Mouse (Mus musculus): Measurements from ENCODE around the gene Adcyap1. TPM values are rescaled to one million over a fixed set of nuclear protein-coding genes. Genes with fewer than 3 reads are reported as not detected.

Gene Adcyap1
- total RNA-seq (2014; rRNA removed): 21.2 and 29.1 TPM in 2 replicates
- polyA plus RNA-seq (2015; fragmentation: Nextera tagmentation; extraction: Ambion mirVana): 34.8 and 36.4 TPM in 2 replicates

GRCm38 (mm10) chr17:93198717-93199116, at the start of gene Adcyap1:
TSS of gene Adcyap1 (plus strand) at chr17:93199017.
- DNase-seq (ENCODE audit: low spot score): no peak
- H3K4me2 ChIP-seq (ENCODE audit: low read depth, low read length): peak within 1 kb of the TSS; percentile 69
- 26% methylated on average over 10 of the region's 10 CpGs for WGBS
- H3K4me1 ChIP-seq (ENCODE audit: insufficient read depth, low read length): peaks cover 7% of the 10 kb centered on the region; the same call in 1 of the 2 replicates
- no peaks in the 10 kb centered on the region for H3K36me3 ChIP-seq (ENCODE audit: insufficient read depth, low read length)
- peak within 1 kb of the TSS; percentile 47 for H3K4me3 ChIP-seq (ENCODE audit: low read length)
- no peaks in the 10 kb centered on the region for H3K9me3 ChIP-seq (ENCODE audit: low read length)
- TF ChIP-seq CTCF (IDR thresholded peaks at IDR 0.05; ENCODE audit: low read depth): no peak
- peaks cover 6% of the 10 kb centered on the region for H3K27me3 ChIP-seq (ENCODE audit: insufficient read depth, low read length)
- H3K27ac ChIP-seq: peak within 1 kb of the TSS; percentile 75; the same call in 1 of the 2 replicates
- peak within 1 kb of the TSS; percentile 56; the same call in 1 of the 2 replicates for H3K9ac ChIP-seq (replicated peaks; ENCODE audit: low read length)
- no peak for ATAC-seq

GRCm38 (mm10) chr17:93158280-93158851, 40.5 kb upstream of the Adcyap1 start:
- peak; percentile 79 for DNase-seq (ENCODE audit: low spot score)
- no peak overlapping the region for H3K4me3 ChIP-seq (ENCODE audit: low read length)
- no peaks in the 10 kb centered on the region for H3K9me3 ChIP-seq (ENCODE audit: low read length)
- H3K27me3 ChIP-seq (ENCODE audit: insufficient read depth, low read length): no peaks in the 10 kb centered on the region
- no peak overlapping the region for H3K9ac ChIP-seq (replicated peaks; ENCODE audit: low read length)
- no peak overlapping the region for H3K4me2 ChIP-seq (ENCODE audit: low read depth, low read length)
- TF ChIP-seq CTCF (IDR thresholded peaks at IDR 0.05; ENCODE audit: low read depth): peak; percentile 84
- H3K36me3 ChIP-seq (ENCODE audit: insufficient read depth, low read length): no peaks in the 10 kb centered on the region
- peak; percentile 70; the same call in 1 of the 2 replicates for ATAC-seq
- H3K27ac ChIP-seq: no peak overlapping the region
- 38% methylated on average over 1 of the region's 1 CpGs for WGBS
- no peaks in the 10 kb centered on the region for H3K4me1 ChIP-seq (ENCODE audit: insufficient read depth, low read length)

GRCm38 (mm10) chr17:93169572-93169971, 29.2 kb upstream of the Adcyap1 start:
- no peak for TF ChIP-seq CTCF (IDR thresholded peaks at IDR 0.05; ENCODE audit: low read depth)
- H3K27ac ChIP-seq: no peak overlapping the region
- DNase-seq (ENCODE audit: low spot score) (no peak), ATAC-seq (no peak)
- H3K27me3 ChIP-seq (ENCODE audit: insufficient read depth, low read length): no peaks in the 10 kb centered on the region
- no peaks in the 10 kb centered on the region for H3K4me1 ChIP-seq (ENCODE audit: insufficient read depth, low read length)
- H3K4me3 ChIP-seq (ENCODE audit: low read length): no peak overlapping the region
- no peaks in the 10 kb centered on the region for H3K36me3 ChIP-seq (ENCODE audit: insufficient read depth, low read length)
- H3K9ac ChIP-seq (replicated peaks; ENCODE audit: low read length): no peak overlapping the region
- H3K9me3 ChIP-seq (ENCODE audit: low read length): no peaks in the 10 kb centered on the region
- H3K4me2 ChIP-seq (ENCODE audit: low read depth, low read length): no peak overlapping the region

- H3K27me3 ChIP-seq (ENCODE audit: insufficient read depth, low read length): peaks cover 4% of the 10 kb centered on the region; the same call in 1 of the 2 replicates
- DNase-seq (ENCODE audit: low spot score): peak; percentile 74
- H3K9me3 ChIP-seq (ENCODE audit: low read length): no peaks in the 10 kb centered on the region
- no peak overlapping the region for H3K27ac ChIP-seq
- TF ChIP-seq CTCF (IDR thresholded peaks at IDR 0.05; ENCODE audit: low read depth): peak; percentile 54
- H3K4me1 ChIP-seq (ENCODE audit: insufficient read depth, low read length): no peaks in the 10 kb centered on the region
- no peak overlapping the region for H3K4me2 ChIP-seq (ENCODE audit: low read depth, low read length)
- no peak overlapping the region for H3K9ac ChIP-seq (replicated peaks; ENCODE audit: low read length)
- H3K4me3 ChIP-seq (ENCODE audit: low read length): no peak overlapping the region
- no peak for ATAC-seq
- 33% methylated on average over 2 of the region's 2 CpGs for whole genome bisulfite sequencing
- H3K36me3 ChIP-seq (ENCODE audit: insufficient read depth, low read length): no peaks in the 10 kb centered on the region
These were observed 2.0 kb upstream of the Adcyap1 start for GRCm38 (mm10) chr17:93196846-93197245.

DNA sequence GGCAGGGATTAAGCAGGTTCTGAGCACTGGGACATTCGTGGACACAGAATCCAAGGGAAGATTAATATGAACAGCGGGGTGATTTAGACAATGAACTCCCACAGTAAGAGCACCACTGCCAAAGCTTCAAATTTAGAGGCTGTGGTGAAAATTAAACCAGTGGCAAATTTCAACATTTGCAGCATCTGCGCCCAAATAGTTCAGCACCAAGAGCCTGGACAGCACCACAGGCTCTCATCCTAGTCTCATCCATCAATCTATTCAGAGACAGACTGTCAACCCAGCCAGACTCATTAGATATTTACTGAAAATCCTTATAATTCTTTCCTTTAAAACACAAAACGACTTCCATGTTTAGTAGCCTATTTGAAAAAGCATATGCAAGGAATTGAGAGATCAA, 604 bp upstream of the Adcyap1 start:
- Histone ChIP-seq H3K27ac (no peak overlapping the region), H3K9ac (replicated peaks; ENCODE audit: low read length) (no peak overlapping the region), H3K4me3 (ENCODE audit: low read length) (no peak overlapping the region), H3K27me3 (ENCODE audit: insufficient read depth, low read length) (peaks cover 6% of the 10 kb centered on the region), H3K9me3 (ENCODE audit: low read length) (no peaks in the 10 kb centered on the region), H3K4me2 (ENCODE audit: low read depth, low read length) (peak overlapping the region; percentile 69; the same call in 1 of the 2 replicates), H3K4me1 (ENCODE audit: insufficient read depth, low read length) (peaks cover 7% of the 10 kb centered on the region; the same call in 1 of the 2 replicates), H3K36me3 (ENCODE audit: insufficient read depth, low read length) (no peaks in the 10 kb centered on the region)
- DNase-seq (ENCODE audit: low spot score): peak; percentile 12
- 10% methylated on average over 4 of the region's 4 CpGs for WGBS
- ATAC-seq: no peak
- TF ChIP-seq CTCF (IDR thresholded peaks at IDR 0.05; ENCODE audit: low read depth): no peak

GRCm38 (mm10) chr17:93199218-93199617, 401 bp downstream of the Adcyap1 start:
- ATAC-seq (no peak), DNase-seq (ENCODE audit: low spot score) (peak; percentile 28)
- Histone ChIP-seq H3K27ac (no peak overlapping the region), H3K36me3 (ENCODE audit: insufficient read depth, low read length) (no peaks in the 10 kb centered on the region), H3K27me3 (ENCODE audit: insufficient read depth, low read length) (peaks cover 6% of the 10 kb centered on the region), H3K4me3 (ENCODE audit: low read length) (peak overlapping the region; percentile 47), H3K4me2 (ENCODE audit: low read depth, low read length) (peak overlapping the region; percentile 69), H3K9me3 (ENCODE audit: low read length) (no peaks in the 10 kb centered on the region), H3K9ac (replicated peaks; ENCODE audit: low read length) (no peak overlapping the region; the same call in 1 of the 2 replicates), H3K4me1 (ENCODE audit: insufficient read depth, low read length) (peaks cover 7% of the 10 kb centered on the region; the same call in 1 of the 2 replicates)
- TF ChIP-seq CTCF (IDR thresholded peaks at IDR 0.05; ENCODE audit: low read depth): no peak
- WGBS: 2% methylated on average over 15 of the region's 15 CpGs

DNA sequence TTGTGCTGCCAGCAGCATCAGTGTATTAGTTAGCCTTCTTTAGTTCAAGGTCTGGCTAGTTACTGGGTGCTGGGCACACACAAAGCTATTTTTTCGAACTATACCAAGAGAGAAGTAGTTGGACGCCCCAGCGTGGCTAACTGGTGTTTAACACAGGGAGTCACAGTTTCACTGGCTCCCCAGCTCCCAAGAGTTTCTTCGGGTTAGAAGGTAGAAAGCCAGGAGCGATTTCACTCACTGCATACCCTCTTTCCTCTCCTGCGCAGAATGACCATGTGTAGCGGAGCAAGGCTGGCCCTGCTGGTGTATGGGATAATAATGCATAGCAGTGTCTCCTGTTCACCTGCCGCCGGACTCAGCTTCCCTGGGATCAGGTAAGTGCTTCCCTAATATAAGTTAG, 930 bp downstream of the Adcyap1 start:
- H3K4me3 ChIP-seq (ENCODE audit: low read length): peak overlapping the region; percentile 47
- peaks cover 10% of the 10 kb centered on the region for H3K27me3 ChIP-seq (ENCODE audit: insufficient read depth, low read length)
- H3K4me1 ChIP-seq (ENCODE audit: insufficient read depth, low read length): peaks cover 7% of the 10 kb centered on the region; the same call in 1 of the 2 replicates
- no peak for TF ChIP-seq CTCF (IDR thresholded peaks at IDR 0.05; ENCODE audit: low read depth)
- peak overlapping the region; percentile 69 for H3K4me2 ChIP-seq (ENCODE audit: low read depth, low read length)
- H3K9me3 ChIP-seq (ENCODE audit: low read length): no peaks in the 10 kb centered on the region
- peak overlapping the region; percentile 56; the same call in 1 of the 2 replicates for H3K9ac ChIP-seq (replicated peaks; ENCODE audit: low read length)
- 1% methylated on average over 9 of the region's 9 CpGs for WGBS
- H3K27ac ChIP-seq: peak overlapping the region; percentile 75; the same call in 1 of the 2 replicates
- no peak for ATAC-seq
- H3K36me3 ChIP-seq (ENCODE audit: insufficient read depth, low read length): no peaks in the 10 kb centered on the region
- peak; percentile 17 for DNase-seq (ENCODE audit: low spot score)
